Mouse (Mus musculus) megakaryocyte, embryonic 14.5 days (primary cell): Measurements from ENCODE around the gene Gsta1.

Experiments
- FLI1 ChIP-seq: IDR thresholded peaks from 2 replicates; pipeline ENCODE4 v1.6.1; 2012; ENCODE audit warnings: low read length, inconsistent platforms, mixed read lengths
- GATA1 ChIP-seq: IDR thresholded peaks from 3 replicates; pipeline ENCODE4 v1.6.1; 2012; ENCODE audit warnings: mixed read lengths, low read length, inconsistent platforms, borderline replicate concordance

GRCm38 (mm10) chr9:78210079-78210478 is 20.4 kb upstream of the Gsta1 start:
- TF ChIP-seq GATA1 (no peak), FLI1 (no peak)
